Mouse (Mus musculus) heart, postnatal 14 days (tissue): ENCODE data around the gene Wnt10a. TPM values are rescaled to one million over a fixed set of nuclear protein-coding genes. Genes with fewer than 3 reads are reported as not detected.
A peak's percentile ranks its signal among the peaks of the same experiment; 100 is the strongest.

ENCODE experiments used
- DNase-seq, 2 experiments: peaks; one replicate each; pipeline ENCODE4 v3.0.0; 2021 to 2022
- intact Hi-C: fragments of 180-260 bp; cut with DNase I; formaldehyde crosslinking; loops from one replicate; pipeline ENCODE4 v1.15.1; 2025
- long read RNA-seq, 2 experiments: library from polyadenylated mRNA; stranded (forward); transcript quantifications; one replicate each; pipeline ENCODE4 v2.0.0; 2021
- total RNA-seq, 2 experiments: library from RNA; stranded (reverse); gene quantifications; 2 replicates each; pipeline ENCODE4 v1.2.3; 2021

The Wnt10a gene
- total RNA-seq: not detected
- long read RNA-seq, experiment 1: 0 reads
- long read RNA-seq, experiment 2: 0 reads

DNA sequence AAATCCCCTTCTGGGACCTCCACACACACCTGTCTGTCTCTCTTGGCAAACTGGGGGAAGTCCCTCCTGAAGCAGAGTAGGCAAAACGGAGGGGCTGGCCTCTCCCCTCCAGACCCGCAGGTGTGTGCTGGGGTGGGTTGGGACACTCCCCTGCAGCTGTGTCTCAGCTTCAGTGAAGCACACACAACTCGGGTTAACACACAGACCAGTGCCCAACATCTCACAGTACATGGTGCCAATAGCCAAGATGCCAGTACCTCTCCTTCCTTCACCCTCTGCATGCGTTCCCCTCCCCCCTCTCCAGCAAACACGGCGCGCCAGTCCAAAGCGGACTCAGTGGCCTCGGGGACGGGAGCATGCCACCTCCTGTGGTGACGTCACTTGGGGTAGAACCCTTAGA, at the start of gene Wnt10a:
Wnt10a (plus strand) TSS at position 268 of the 400 bp plus-strand sequence.
- DNase-seq: no peak
- intact Hi-C loops: no loop called here

DNA sequence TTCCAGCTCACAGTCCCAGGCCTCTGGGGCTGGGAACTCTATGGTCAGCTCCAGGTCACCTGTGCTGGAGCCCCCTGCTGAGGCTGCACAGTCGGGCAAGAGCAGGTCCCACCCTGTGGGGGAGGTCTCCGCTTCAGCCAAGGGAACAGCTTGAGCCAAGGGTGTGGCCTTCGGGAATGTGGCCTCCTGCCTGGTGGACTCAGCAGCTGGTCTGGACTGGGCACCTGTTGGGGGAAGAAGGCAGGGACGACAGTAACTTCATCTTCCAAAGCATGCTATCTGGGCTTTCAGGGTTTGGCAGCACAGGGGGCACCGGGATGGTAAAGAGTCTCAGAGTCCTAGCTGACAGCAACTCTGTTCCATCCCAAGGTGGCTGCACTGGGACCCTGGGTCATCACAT, 44.0 kb upstream of the Wnt10a start:
- DNase-seq: no peak
- intact Hi-C loops: no loop called here

DNA sequence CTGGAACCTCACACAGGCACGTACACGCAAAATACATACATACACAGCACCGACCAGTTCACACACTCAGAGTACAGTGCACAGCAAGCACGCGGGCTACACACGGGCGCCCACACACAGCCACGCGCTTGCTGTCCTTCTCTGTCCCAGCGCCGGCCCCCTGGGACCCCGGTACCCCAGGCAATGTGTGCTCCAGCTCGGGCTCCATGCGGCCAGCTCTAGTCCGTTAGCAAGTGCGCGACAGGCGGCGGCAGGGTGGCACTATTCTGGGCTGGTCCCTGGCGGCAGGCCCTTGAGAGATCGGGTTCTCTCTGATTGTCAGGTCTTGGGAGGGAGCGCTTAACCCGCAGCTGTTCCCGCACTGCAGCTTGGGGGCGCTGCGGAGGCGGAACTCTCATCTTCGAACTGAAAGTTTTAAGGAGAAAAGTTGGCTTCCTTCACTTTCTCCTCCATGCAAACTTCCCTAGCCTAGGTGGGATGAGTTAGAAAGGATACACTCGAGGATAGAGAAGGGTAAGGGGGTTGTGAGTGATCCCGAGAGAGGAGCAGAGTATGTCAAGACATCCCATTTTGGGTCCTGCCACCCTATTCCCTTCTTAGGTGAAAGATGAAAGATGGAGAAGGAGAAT, 42.6 kb upstream of the Wnt10a start, which contains the start of gene Prkag3:
Prkag3 (minus strand) TSS at position 579 of the 629 bp plus-strand sequence.
- intact Hi-C loops: no loop called here
- DNase-seq: peak; percentile 69 to 82

DNA sequence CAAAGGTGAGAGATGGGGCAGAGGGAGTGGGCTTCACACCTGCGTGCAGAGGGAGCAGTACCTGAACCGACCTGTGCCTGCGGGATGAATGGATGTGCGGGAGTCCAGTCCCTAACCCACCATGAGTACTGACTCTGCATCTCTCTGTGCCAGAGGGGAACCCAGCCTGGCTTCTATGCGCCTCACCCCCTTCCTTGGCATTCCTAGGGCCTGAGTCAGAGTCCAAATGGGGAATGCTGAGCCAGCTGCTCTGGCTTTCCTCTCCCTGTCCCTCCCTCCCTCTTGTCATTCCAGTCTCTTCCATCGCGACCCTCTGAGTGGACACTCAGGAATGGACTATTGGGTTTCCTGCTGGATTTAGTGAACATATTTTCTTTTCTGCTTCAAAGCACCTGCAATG, 42.0 kb upstream of the Wnt10a start:
- intact Hi-C loops: no loop called here
- DNase-seq: peak; percentile 48 to 73

DNA sequence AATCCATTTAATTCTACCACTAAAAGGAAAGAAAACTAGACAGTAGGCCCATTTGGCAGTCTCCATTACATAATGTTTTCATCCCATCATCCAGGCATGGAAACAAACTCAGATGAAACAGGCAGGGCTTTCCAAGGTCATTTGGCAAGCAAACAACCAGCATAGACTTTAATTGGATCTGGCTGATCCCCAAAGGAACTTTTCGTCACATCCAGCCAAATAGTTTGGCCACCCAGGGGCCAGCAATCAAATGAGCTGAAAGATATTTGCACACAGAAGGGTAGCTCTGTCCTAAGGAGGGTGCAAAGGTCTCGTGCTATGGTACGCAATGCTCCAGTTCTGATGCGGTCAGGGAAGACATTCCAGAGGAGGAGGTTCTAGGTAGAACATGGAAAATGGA, 40.6 kb upstream of the Wnt10a start:
- intact Hi-C loops: no loop called here
- no peak for DNase-seq

DNA sequence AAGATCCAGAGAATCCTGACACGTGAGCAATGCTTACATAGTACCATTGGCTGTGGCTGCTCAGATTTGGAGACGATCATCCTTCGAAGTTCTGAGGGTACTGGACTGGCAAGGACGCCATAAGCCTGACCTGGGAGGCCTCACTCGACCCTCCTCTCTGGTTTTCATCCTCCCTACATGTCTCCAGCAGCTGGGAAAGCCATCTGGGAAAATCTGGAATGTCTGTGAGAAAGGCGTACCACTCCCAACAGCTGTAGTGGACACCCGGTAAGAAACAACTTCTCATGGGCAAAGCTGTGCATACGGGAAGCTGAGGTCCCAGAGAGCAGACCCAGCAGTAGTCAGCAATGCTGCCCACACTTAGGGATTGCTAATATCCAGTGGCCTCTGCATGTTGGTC, 39.2 kb upstream of the Wnt10a start:
- DNase-seq: no peak

DNA sequence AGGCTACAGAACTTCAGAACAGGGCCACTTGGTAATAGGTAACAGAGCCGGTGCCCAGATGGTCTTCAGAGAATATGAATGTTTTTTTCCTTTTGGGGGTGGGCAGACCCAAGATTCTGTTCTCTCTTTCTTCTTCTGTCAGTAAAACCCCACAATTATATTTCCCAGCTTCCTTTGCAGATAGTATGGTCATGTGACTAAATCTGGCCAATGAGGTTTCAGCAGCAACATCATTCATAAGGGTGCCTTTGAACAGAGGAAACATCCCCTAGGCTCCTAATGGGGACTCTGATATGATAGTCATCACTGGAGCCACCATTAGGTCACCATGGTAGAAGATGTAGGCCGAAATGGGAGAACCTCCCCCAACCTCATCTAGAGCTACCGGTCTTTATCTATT, 38.5 kb upstream of the Wnt10a start:
- intact Hi-C loops: no loop called here
- no peak for DNase-seq

More for the DNA sequence above, 39.2 kb upstream of the Wnt10a start:
- intact Hi-C loops: no loop called here

DNA sequence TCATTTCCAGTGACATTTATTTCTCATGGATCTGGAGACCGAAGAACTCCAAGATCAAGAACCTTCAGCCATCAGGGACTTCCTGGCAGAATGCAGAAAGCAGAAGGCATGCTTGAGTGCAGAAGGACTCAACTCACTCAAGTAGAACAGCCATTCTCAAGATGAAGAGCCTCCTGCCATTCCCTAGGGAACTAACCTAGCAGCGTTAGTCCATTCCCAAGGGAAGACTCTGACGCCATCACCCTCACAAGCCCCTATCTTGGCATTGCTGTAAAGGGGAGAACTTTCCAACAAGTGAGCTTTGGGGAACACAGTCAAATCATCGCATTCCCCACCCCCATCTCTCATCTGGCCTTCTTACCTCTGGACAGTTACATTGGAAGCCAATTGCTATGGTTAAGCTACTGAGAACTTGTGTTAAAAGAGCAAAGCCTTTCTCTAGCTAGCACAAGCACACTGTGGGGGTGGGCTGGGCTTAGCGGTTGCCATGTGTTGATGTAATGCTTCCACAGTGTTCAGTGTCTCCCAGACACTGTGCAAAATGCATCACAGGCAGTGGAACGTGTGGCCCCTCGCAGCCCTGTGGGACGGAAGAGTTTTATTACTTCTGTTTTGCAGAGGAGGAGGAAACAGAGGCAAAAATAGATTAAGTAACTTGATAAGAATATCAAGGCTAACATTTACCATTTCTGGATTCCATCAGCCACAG, 37.9 kb upstream of the Wnt10a start:
- intact Hi-C loops: no loop called here
- DNase-seq: no peak

DNA sequence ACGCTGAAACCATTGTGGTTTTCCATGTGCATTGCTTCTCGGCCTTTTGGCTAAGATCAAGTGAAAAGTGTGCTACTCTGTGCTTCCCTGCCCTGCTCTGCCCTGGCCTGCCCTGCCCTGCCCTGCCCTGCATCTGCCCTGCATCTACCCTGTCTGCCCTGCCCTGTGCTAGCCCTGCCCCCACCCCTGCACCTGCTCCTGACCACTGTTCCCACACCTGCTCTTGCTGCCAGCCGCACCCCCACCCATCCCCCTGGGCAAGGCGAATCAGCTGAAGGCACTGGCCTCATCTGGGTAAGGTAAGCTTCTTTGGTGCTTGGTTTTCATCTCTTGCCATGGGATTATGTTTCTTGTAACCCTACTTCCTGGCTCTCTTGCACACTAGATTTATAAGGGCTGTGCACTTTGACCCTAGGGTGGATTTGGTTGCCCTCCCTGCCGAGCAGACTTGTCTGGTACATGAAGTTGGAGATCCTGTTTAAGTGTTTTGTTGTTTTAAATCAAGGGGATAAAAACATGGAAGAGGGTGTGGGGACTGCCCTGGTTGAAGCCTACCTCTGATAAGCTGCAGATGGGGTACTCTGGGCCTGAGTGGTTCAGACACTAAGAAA, 37.0 kb upstream of the Wnt10a start:
- intact Hi-C loops: no loop called here
- no peak for DNase-seq

DNA sequence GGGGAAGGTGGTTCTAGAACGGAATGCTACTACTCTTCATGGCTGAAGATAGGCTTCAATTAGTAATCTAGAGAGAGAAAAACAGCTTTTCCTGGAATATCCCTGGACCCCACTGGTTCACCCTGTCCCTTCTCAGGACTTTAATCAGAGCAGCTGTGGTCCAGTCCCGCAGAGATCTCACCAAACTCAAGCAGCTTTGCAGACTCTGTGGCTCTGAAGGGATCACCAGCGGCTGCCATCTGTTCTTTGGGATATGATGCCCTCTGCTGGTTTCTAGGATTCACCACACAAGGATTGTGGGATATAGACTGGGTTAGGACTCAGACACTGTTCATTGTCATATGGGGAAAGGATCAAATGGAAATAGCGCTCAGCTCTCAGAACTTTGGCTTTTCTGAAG, 31.5 kb upstream of the Wnt10a start:
- intact Hi-C loops: loop anchor here (2.0 to 10.0 kb wide), 4 partner anchors 47 to 299 kb away; partner anchors contain the start of genes Cyp27a1, Rnf25 and Stk36
- peak; percentile 35 to 60 for DNase-seq

DNA sequence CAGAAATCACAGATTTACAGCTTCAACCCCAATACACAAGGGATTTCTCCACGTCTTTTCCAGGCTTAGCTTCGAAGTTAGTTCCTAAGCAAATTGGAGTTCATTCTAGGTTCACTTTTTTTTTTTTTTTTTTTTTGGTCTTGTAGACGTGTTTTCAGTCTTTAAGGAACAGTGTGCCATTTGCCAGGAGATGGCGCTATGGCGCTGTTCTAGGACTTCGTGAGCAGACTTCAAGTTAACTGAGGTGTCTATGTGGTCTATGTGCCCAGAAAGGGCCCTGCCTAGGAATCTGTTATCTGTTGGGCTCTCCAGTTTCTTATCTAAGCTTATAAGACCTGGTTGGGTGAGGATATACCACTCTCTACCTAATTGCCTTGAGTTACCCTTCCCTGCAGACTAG, 28.2 kb upstream of the Wnt10a start:
- peak; percentile 77 to 82 for DNase-seq
- intact Hi-C loops: loop anchor here (2.0 to 10.0 kb wide), 3 partner anchors 46 to 118 kb away; partner anchors contain the start of gene Cyp27a1

DNA sequence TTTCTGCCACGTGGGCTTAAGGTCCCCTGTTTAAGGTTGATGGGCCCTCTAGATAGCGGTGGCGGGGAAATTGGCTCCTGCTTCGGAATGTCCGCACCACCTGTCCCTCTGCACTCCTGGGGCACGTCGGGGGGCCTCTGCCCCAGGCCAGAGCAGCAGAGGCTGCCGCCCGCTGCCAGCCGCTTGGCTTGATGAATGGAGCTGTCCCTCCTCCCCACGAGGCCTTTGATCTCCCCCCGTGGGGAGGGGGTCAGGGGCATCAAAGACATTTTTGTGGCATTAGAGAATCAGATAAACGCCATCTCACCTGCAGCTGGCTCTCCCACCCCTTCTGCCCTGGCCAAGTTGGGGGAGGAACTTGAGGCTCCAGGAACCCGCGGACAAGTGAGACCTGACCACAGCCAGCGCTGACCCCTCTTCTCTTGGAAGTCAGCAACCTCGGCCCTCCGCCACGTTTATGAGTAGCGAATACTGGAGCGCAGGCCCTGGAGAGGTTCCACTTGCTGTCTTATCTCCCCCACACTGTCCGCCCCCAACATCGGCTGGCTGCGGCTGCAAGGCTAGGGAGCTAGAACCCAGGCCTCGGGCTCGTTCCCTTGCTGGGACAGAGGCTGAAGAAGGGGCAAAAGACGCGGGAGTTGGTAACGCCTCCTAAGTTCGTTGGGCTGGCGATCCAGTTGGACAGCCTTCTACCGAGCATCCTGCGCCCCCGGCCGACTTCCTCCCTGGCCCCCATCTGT, 20.4 kb upstream of the Wnt10a start:
- intact Hi-C loops: no loop called here
- no peak for DNase-seq

DNA sequence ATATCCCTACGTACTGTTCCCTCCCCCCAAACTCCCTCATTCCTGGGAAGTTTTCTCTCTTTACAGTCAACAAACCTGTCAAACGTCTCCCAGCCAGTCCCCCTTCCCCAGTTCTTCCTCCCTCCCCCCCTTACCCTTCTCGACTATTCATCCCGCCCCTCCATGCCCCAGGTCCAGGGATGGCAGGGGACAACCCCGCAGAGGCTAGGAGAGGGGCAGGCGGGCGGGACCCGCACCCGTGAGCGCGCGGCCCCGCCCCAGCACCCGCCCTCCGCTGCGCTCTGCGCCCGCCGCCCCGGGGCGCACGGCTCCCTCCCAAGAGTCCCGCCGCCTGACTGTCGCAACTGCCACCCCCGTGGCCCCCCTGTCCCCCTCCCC, 19.9 kb upstream of the Wnt10a start:
- intact Hi-C loops: no loop called here
- no peak for DNase-seq

DNA sequence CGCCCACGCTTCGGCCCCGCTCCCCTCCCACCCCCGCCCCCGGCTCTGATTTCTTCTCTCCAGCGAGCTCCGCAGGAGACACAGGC, 19.6 kb upstream of the Wnt10a start, which contains the start of gene Wnt6:
Wnt6 (plus strand) TSS at position 48 of the 86 bp plus-strand sequence.
- intact Hi-C loops: no loop called here

DNA sequence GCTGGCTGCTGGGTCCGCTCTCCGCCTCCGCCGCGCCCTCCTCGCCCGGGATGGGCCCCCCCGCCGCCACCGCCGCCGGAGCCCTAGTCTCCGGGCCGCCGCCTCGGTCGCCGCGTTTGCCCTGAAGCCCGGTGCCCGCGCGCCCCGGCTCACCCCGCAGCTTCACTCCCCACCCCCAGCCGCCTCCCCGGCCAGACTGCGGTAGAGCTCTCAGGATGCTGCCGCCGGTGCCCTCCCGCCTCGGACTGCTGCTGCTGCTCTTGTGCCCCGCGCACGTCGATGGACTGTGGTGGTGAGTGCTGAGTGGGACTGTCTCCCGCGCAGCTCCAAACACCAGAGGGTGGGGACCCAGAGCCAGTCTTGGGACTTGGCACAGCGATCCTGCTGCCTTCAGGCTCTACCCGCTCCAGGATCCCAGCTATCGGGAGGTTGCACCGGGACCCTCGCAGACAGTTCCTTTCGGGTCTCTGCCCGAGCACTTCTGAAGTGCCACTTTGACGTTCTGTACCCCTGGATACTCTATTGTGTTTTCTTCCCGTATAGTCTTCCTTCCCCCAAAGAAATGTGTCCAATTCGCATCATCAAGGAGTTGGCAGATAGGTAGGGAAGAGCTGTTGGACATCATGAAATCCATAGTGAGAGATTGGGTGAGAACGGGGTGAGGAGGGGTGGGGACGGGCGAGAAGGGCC, 19.2 kb upstream of the Wnt10a start:
- DNase-seq: peak in 1 of 2 experiments; percentile 50
- intact Hi-C loops: no loop called here

More for the DNA sequence above, 19.6 kb upstream of the Wnt10a start, which contains the start of gene Wnt6:
- DNase-seq: no peak

DNA sequence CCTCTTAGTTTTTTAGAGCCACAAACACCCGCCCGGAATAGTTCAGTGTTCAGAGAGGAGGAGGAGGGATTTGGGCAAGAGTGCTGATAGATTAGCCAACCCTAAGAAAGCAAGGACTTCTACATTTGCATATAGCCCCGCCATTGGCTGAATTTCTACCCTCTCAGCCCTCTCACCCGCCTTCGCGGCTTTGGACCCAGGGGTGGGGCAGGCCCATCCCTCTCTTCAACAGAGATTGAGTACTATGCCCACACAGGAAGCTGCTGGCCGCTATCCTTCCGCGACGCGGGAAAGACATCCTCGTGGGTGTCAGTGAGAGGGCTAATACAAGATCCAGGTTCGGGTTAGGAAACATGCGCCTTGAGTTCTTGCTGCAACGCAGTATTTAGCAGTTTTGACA, 18.2 kb upstream of the Wnt10a start:
- DNase-seq: peak; percentile 77 to 78
- intact Hi-C loops: no loop called here

DNA sequence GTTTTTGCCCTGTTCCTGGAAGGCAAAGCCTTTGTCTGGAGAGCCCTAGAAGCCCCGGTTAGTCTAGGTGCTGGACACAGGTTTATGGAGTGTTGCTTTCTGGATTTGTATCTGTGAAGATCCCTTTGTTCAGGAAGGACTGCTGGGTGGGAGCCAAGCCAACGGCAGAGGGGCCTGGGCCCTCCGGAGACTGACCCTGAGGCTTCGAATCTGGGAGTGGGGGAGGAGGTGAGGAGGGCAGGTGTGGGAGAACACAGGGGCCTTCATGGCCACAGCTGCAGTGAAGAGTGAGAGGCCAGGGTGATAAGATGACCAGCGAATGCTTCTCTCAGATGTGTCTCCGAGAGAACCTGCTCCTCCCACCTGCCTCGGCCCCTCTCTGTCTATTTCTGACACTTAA, 17.3 kb upstream of the Wnt10a start:
- no peak for DNase-seq
- intact Hi-C loops: no loop called here

DNA sequence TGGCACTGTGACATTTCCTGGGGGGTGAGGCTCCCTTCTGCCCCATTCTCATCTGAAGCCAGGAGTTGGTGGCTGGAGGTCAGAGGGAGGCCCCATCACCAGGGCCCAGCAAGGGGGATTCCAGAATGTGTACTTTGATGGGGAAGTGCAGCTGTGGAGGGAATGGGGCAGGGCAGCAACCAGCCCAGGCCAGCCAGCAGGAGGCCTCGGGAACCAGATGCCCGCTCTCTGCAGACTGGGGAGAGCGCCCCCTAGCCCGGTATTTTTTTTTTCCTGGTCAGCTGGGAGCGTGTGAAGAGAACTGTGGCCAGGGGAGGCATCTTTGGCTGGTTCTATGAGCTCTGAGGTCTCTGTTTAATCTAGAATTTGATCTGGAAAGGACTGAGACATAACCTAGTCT, 15.5 kb upstream of the Wnt10a start:
- intact Hi-C loops: no loop called here
- DNase-seq: peak in 1 of 2 experiments; percentile 25

DNA sequence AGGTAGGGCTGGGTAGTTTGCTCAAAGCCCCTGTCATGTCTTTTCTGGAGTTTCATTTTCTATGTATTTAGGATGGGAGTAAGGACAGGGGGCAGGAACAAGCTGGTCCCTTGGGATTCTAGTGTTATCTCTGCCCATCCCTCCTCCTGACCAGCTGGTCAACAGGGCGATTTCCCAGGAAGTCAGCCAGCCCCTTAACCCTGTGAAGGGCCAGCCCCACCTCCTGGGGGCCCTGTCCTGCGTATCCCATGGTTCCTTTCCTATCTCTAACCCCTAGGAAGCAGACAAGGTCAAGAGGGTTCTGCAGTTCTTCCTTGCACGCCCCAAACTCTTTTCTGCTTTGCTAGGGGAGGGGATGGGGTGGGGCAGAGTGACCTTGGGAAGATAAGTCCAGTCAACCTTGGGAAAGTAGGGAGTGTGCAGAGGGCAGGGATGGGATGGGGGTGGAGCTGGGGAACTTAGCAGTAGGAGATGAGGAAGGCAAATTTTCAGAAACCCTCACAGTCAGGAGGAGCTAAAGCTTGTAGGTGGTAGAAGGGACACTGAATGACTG, 12.3 kb upstream of the Wnt10a start:
- intact Hi-C loops: no loop called here
- DNase-seq: no peak

DNA sequence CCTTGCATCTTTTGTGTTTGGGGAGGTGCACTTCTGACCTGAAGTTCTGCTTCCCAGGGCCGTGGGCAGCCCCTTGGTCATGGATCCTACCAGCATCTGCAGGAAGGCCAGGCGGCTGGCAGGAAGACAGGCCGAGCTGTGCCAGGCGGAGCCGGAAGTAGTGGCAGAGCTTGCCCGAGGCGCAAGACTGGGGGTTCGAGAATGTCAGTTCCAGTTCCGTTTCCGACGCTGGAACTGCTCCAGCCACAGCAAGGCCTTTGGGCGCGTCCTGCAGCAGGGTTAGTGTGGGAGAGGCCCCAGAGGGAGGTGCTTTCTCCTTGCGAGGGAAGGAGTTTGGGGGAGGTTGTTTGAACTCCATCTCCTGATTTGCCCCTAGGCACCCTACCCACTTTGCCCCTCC, 9.3 kb upstream of the Wnt10a start:
- peak in 1 of 2 experiments; percentile 21 for DNase-seq
- intact Hi-C loops: no loop called here
